Mouse (Mus musculus): ENCODE measurements around the gene Mri1. TPM values are rescaled to one million over a fixed set of nuclear protein-coding genes. Genes with fewer than 3 reads are reported as not detected.
"Not testable (repeated sequence)": the region's sequence is repeated elsewhere in the genome, so short reads cannot be mapped to it uniquely, and the experiment has no call there.

Mri1 gene
- 12.9 and 13.0 TPM in 2 replicates for polyA plus RNA-seq (2012; ENCODE audit: insufficient read depth, insufficient read length, missing spikeins)

DNA sequence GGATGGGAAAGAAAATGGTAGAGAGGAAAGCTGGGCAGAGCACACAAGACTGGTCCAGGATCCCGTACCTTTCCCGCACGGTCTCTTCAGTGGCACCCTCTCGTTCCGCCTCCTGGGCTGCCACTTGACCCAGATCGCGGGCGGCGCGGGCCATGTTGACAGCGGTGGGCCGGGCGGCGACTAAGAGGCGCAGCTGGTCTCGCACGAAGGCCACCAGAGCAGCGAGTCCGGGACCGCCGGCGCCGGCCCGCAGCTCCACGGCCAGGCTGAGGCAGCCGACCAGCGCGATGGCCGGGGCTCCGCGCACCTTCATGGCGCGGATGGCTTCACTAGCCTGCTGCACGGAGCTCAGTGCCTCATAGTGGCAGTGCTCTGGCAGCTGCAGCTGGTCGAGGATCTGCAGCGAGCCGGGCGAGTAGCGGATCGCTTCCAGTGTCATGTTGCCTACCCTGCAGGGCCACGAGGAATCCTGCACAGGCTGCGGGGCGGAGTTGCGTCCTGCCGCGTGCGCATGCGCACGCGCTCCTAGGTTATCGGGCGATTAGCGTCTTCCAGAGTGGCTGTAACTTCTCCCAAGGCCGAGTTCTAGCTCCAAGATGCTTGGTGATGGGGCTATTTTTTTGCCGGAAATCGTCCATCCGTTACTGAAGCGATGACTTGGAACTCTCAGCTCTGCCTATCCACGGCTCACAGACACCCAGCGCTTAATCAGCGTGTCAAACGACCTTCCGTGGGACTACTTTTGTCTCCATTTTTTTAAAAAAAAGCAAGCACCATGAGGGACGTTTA, at the start of gene Mri1:
Gene Mri1 (minus strand): TSS at position 505 of the 789 bp plus-strand sequence.
- Histone ChIP-seq H3K4me1 (ENCODE audit: control insufficient read depth, insufficient read depth, insufficient read length, low read length) (peaks cover 8% of the 10 kb centered on the region), H3K27ac (replicated peaks; ENCODE audit: low read depth, low read length) (peak within 1 kb of the TSS; percentile 78), H3K4me3 (ENCODE audit: insufficient read depth, low read depth, low read length) (peak within 1 kb of the TSS; percentile 87)

DNA sequence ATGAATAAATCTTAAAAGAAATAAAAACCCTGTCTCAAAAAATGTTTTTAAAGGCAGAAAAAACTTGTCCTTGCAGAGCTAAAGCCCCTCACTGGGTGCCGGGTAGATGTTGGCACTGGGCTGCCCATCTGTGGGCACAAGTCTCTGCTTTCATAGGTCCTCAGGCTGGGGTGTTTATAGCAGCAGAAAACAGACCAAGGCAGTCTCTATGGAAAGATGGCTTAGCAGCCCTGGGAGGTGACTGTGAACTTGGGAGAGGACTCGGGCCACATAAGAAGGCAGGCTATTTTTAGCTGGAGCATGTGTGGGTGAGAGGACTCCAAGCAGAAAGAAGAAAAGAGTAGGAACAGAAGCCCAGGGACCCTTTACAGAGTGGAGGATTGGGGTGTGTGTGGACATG, 46.8 kb upstream of the Mri1 start:
- Histone ChIP-seq H3K4me3 (ENCODE audit: insufficient read depth, low read depth, low read length) (no peak overlapping the region), H3K27ac (replicated peaks; ENCODE audit: low read depth, low read length) (no peak overlapping the region), H3K4me1 (ENCODE audit: control insufficient read depth, insufficient read depth, insufficient read length, low read length) (no peaks in the 10 kb centered on the region)

DNA sequence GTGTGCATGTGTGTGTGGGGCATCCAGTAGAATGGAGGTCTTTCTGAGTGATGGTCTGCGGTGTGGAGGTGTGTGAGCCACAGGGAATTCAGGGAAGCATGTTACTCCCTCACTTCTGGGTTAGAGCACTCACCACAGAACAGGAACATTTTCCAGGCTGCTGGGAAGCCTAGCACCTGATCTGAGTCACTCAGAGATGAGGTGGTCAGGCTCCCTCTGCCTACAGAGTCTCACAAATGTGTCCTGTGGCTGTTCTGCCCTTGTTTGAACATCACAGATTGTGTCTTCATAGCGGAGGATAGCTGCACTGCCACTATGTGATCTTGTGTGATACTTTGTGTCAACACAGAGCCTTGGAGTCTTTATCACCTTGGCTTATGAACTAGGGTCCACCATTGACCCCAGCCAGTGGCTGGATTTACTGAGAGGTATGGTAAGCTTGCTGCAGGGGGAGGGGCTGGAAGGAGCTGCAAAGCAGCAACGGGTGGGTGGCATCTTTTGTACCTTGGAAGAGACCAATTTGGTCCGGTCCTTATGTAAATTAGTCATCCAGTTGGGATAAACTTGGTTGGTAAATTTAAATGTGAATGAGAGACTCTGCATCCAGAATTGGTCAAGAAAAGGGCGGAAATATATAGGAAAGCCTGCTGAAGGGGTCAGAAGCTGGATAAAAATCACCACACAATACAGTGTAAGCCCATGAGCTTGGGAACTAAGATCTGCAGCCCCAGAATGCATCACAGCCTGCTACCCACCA, 40.1 kb upstream of the Mri1 start:
- H3K4me3 ChIP-seq (ENCODE audit: insufficient read depth, low read depth, low read length) = no peak overlapping the region
- H3K27ac ChIP-seq (replicated peaks; ENCODE audit: low read depth, low read length) = no peak overlapping the region
- no peaks in the 10 kb centered on the region for H3K4me1 ChIP-seq (ENCODE audit: control insufficient read depth, insufficient read depth, insufficient read length, low read length)

DNA sequence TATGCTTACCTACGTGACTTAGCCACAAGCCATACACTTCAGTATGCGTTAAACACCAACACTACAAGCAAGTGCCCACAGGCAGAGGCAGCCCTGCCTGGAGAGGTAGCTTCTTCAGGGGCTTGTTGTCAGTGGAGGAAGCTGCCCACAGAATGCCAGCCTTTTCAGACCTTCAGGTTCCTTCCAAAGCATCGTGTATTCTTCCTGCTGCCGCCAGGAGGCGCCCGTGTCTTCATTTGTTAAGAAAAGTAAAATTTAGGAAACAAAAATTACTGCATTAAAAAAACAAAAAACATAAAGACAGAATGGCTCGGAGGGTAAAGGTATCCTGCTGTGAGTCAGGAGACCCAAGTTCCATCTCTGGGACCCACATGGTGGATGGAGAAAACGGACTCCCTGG, 34.6 kb upstream of the Mri1 start:
- Histone ChIP-seq H3K4me1 (ENCODE audit: control insufficient read depth, insufficient read depth, insufficient read length, low read length) (no peaks in the 10 kb centered on the region), H3K4me3 (ENCODE audit: insufficient read depth, low read depth, low read length) (no peak overlapping the region), H3K27ac (replicated peaks; ENCODE audit: low read depth, low read length) (no peak overlapping the region)

DNA sequence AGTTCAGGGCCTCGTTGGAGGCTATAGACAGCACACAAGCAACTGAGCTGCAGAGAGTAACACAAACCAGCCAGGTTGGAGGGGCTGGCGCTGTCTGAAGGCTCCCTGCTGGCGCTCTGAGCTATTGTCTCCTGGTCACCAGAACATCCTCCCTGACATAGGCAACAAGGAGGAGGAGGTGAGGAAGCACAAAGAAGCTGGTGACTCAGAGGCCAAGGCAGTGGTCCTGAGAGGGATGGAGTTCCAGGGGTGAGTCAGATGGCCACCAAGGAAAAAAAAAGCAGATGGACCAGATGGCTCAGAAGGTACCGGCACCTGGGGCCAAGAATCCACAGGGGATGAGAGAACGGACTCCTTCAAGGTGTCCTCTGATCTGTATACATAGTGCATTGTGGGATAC, 34.0 kb upstream of the Mri1 start:
- no peaks in the 10 kb centered on the region for H3K4me1 ChIP-seq (ENCODE audit: control insufficient read depth, insufficient read depth, insufficient read length, low read length)

DNA sequence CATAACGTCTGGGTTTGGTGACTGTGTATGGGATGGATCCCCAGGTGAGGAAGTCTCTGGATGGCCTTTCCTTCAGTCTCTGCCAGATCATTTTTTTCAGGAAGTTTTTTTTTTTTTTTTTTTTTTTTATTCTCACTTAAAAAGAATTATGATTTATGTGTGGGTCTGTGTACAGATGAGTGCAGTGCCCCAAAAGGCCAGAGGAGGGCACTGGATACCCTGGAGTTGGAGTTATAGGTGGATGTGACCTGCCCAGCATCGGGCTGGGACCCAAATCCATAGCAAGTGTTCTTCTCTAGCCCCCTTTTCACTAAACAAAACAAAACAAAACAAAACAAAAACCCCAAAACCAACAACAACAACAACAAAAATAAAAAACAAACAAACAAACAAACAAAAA, 31.8 kb upstream of the Mri1 start:
- H3K27ac ChIP-seq (replicated peaks; ENCODE audit: low read depth, low read length) = no peak overlapping the region
- H3K4me1 ChIP-seq (ENCODE audit: control insufficient read depth, insufficient read depth, insufficient read length, low read length) = no peaks in the 10 kb centered on the region

More for the DNA sequence above, 34.0 kb upstream of the Mri1 start:
- H3K27ac ChIP-seq (replicated peaks; ENCODE audit: low read depth, low read length) = no peak overlapping the region
- H3K4me3 ChIP-seq (ENCODE audit: insufficient read depth, low read depth, low read length) = no peak overlapping the region

DNA sequence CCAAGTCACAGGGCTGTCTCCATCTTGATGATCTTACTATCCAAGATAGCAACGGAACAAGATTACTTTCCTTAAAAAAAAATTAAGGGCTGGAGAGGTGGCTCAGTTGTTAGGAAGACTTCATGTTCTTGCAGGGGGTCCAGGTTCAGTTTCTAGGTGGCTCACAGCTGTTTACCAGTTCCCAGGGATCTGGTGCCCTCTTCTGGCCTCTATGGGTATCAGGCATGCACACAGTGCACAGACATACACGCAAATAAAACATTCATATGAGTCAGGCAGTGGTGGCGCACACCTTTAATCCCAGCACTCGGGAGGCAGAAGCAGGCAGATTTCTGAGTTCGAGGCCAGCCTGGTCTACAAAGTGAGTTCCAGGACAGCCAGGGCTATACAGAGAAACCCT, 28.5 kb upstream of the Mri1 start:
- H3K27ac ChIP-seq (replicated peaks; ENCODE audit: low read depth, low read length); H3K4me1 ChIP-seq (ENCODE audit: control insufficient read depth, insufficient read depth, insufficient read length, low read length); H3K4me3 ChIP-seq (ENCODE audit: insufficient read depth, low read depth, low read length): not testable (repeated sequence)

More for the DNA sequence above, 31.8 kb upstream of the Mri1 start:
- H3K4me3 ChIP-seq (ENCODE audit: insufficient read depth, low read depth, low read length) = no peak overlapping the region

DNA sequence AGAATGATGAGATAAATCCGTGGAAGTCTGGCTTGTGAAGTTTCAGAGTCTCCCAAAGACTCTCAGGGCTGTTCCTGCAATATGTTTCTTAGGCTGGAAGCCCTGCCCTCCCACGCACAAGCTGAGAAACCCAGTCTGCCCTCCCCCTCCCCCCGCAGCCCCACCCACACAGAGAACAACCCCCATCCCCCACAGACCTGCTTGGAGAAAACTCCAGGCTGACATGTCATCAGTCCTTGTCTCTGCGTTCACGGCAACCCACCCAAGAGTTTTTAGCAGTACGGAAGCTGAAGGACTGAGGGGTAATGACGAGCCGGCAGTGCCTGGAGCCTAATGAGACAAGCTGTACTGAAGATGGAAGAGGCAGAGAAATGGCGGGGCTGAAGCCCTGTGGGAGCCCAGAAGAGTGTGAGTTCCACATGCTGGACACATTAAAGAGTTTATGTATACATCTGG, 27.5 kb upstream of the Mri1 start:
- Histone ChIP-seq H3K4me1 (ENCODE audit: control insufficient read depth, insufficient read depth, insufficient read length, low read length) (no peaks in the 10 kb centered on the region), H3K4me3 (ENCODE audit: insufficient read depth, low read depth, low read length) (no peak overlapping the region; the same call in 1 of the 2 replicates), H3K27ac (replicated peaks; ENCODE audit: low read depth, low read length) (no peak overlapping the region)

DNA sequence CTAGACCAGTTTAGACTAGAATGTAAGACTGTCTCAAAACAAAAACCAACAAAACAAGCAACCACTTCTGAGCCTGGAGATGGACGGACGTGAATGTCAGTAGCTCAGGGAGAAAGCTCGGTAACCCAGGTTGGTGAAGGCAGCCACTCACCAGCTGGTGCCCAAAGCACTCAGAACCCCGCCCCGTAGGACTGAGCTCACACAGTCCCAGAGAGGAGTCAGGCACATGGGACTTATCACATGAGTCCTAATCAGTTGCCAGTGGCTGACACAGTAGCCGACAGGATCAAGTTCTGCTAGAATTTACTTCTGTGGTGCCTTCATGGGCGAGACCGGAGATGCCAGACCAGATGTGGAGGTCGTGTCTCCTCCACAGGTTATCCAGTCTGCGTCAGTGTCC, 23.7 kb upstream of the Mri1 start:
- Histone ChIP-seq H3K27ac (replicated peaks; ENCODE audit: low read depth, low read length) (no peak overlapping the region), H3K4me1 (ENCODE audit: control insufficient read depth, insufficient read depth, insufficient read length, low read length) (no peaks in the 10 kb centered on the region), H3K4me3 (ENCODE audit: insufficient read depth, low read depth, low read length) (no peak overlapping the region)

DNA sequence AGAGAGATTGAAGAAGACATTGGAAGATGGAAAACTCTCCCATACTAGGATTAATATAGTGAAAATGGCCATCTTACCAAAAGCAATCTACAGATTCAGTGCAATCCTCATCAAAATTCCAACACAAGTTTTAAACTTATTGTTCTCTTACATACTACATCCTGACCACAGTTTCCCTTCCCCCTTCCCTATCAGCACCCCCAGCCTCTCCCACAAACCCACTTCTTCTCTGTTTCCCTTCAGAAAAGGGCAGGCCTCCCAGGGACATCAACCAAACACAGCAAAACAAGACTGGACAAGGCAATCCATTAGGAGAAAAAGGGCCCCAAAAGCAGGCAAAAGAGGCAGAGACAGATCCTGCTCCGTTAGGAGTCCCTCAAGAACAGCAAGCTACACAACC, 19.3 kb upstream of the Mri1 start:
- no peaks in the 10 kb centered on the region for H3K4me1 ChIP-seq (ENCODE audit: control insufficient read depth, insufficient read depth, insufficient read length, low read length)
- no peak overlapping the region for H3K4me3 ChIP-seq (ENCODE audit: insufficient read depth, low read depth, low read length)
- no peak overlapping the region for H3K27ac ChIP-seq (replicated peaks; ENCODE audit: low read depth, low read length)

DNA sequence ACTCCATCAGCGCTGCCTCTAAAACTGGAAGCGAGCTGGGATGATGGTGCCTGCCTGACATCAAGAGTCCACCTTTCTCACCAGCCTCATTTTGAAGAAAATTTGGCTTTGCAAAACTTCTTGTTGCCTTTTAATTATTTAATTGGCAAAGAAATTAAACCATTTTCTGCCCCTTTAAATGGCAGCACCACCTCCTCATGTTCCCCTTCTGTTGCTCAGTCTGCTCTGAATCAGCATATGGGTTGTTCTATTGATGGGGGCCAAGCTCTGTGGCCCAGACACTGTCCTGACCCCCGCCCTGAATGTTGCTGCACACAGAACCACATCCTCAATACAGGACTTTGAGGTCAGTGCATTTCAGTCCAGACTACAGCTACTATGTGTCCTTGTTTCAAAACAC, 16.8 kb upstream of the Mri1 start:
- Histone ChIP-seq H3K4me1 (ENCODE audit: control insufficient read depth, insufficient read depth, insufficient read length, low read length) (peaks cover 3% of the 10 kb centered on the region; the same call in 1 of the 2 replicates), H3K27ac (replicated peaks; ENCODE audit: low read depth, low read length) (no peak overlapping the region), H3K4me3 (ENCODE audit: insufficient read depth, low read depth, low read length) (no peak overlapping the region)

DNA sequence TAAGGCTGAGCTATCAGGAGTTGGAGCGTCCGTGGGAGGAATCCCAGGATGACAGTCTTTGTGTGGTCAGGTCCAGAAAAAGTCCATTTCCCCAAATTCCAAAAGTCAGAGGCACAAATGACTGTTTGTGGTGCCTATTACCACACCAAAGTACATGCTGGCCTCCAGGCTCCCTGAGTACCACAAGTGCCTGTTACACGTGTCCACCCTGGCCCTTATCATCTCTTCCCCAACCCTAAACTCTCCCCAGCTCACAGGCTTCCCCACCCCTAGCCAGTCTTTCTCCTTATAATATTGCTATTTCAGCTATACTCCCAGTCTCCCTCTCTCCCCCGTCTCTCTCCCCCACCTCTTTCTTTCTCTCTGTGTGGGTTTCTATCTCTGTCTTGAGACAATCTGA, 15.2 kb upstream of the Mri1 start:
- Histone ChIP-seq H3K27ac (replicated peaks; ENCODE audit: low read depth, low read length) (no peak overlapping the region), H3K4me3 (ENCODE audit: insufficient read depth, low read depth, low read length) (no peak overlapping the region), H3K4me1 (ENCODE audit: control insufficient read depth, insufficient read depth, insufficient read length, low read length) (peaks cover 3% of the 10 kb centered on the region; the same call in 1 of the 2 replicates)

DNA sequence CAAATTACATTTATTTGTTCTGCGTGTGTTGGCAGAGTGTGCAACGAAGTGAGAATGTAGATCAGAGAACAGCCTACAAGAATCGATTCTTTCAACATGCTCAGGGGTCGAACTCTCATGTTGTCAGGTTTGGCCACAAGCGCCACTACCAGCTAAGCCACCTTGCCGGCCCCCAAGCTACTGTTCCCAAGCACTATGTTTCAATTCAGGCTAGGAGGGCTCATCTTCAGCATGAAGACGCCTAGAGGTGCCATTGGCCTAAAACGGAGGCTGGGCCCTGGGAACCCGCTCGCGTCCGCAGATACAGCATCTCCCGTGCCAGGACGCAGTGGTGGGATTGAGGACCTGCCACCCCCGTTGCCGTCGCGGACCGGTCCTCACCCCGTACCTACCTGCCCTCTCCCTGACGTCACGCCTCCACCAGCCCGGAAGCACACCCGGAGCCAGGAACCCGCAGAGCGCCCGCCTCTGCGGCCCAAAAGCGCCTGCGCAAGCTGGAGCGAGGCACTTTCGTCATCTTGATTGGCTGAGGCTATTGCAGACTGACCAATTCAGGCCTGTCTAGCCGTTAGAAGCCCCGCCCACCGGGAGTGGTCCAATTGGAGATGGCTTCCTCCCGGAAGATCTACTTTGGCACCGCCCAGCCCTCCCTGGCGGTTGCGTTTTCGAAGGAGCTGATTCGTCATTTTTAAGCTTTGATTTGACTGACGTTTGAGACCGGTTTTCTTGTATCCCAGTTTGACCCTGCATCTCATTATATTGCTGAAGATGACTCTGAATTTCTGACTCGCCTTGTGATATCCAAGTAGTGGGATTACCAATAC, 13.0 kb upstream of the Mri1 start, which contains the start of gene Ccdc130:
Gene Ccdc130 (minus strand): TSS at position 431 of the 824 bp plus-strand sequence.
- Histone ChIP-seq H3K4me1 (ENCODE audit: control insufficient read depth, insufficient read depth, insufficient read length, low read length) (peaks cover 3% of the 10 kb centered on the region; the same call in 1 of the 2 replicates), H3K4me3 (ENCODE audit: insufficient read depth, low read depth, low read length) (peak within 1 kb of the TSS; percentile 95), H3K27ac (replicated peaks; ENCODE audit: low read depth, low read length) (peak within 1 kb of the TSS; percentile 85)

DNA sequence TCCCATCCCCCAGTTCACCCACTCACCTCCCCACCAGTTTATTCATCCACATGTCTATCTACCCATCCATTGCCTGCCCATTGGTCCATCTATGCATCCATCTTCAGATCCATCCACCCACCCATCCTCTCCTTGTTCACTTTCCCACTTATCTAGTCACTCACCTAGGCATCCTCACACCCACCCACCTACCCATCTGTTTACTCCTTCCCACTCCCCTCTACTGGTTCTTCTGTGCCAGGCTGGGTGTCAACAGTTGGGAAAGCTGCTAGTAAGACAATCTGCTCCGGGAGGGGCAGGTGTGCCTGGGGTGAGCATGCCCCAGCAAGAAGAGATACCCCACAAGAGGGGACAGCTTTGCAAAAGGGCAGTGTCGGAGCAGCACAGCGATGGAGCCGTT, 4.0 kb upstream of the Mri1 start:
- Histone ChIP-seq H3K4me3 (ENCODE audit: insufficient read depth, low read depth, low read length) (no peak overlapping the region), H3K27ac (replicated peaks; ENCODE audit: low read depth, low read length) (no peak overlapping the region), H3K4me1 (ENCODE audit: control insufficient read depth, insufficient read depth, insufficient read length, low read length) (peaks cover 6% of the 10 kb centered on the region)

DNA sequence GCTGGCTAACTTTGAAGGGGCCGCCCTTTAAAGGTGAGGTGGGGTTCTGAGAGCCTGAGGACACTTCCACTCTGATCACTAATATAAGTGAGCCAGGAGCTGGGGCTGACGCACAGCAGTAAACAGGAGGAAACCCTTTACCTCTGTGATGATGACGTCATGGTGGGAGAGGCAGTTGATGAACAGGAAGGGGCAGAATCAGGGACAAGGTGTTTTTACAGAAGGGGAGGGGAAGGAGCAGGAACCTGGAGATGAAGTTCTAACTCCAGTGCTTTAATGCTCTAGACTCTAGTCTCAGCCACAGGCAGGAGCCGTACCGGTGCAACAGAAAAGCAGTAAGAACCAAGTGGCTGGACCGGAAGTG, 686 bp downstream of the Mri1 start:
- H3K4me3 ChIP-seq (ENCODE audit: insufficient read depth, low read depth, low read length) = peak overlapping the region; percentile 87
- H3K27ac ChIP-seq (replicated peaks; ENCODE audit: low read depth, low read length) = 0 out of 2 replicates have a peak overlapping the region, but pooled peaks have one; percentile 36
- peaks cover 8% of the 10 kb centered on the region for H3K4me1 ChIP-seq (ENCODE audit: control insufficient read depth, insufficient read depth, insufficient read length, low read length)
